Mouse (Mus musculus) MEL (cell line): ENCODE data around the gene Tmem30b. TPM values are rescaled to one million over a fixed set of nuclear protein-coding genes. Genes with fewer than 3 reads are reported as not detected.

Experiments used
- DNase-seq: peaks from one replicate; pipeline ENCODE4 v3.0.0; 2011; ENCODE audit warnings: low read depth, low spot score
- H3K27ac ChIP-seq: 2 replicates; pipeline ENCODE4 v1.5.1; 2012; ENCODE audit warnings: low read depth, mild to moderate bottlenecking, control low read depth, low read length, moderate library complexity; ENCODE audit not compliant: control insufficient read depth
- H3K27me3 ChIP-seq, 2 experiments: fragments of 150-350 bp in 1 of 2; sonication (generic) in 1 of 2; 2 replicates each; pipeline ENCODE4 v1.6.1; 2012; ENCODE audit warnings: low read length in 2 of 2, mild to moderate bottlenecking in 2 of 2, improper control_type of control experiment in 1 of 2, moderate library complexity in 1 of 2; ENCODE audit not compliant: insufficient read depth in 2 of 2, control insufficient read depth in 1 of 2
- H3K36me3 ChIP-seq, 2 experiments: 2 replicates each; pipeline ENCODE4 v1.6.1; 2012 to 2014; ENCODE audit warnings: low read length in 2 of 2, improper control_type of control experiment in 1 of 2, inconsistent platforms in 1 of 2, mild to moderate bottlenecking in 1 of 2; ENCODE audit not compliant: insufficient read depth in 2 of 2, control insufficient read depth in 1 of 2
- H3K4me1 ChIP-seq, 2 experiments: fragments of 150-350 bp in 1 of 2; sonication (generic) in 1 of 2; 2 replicates each; pipeline ENCODE4 v1.6.1; 2012; ENCODE audit warnings: low read length in 2 of 2, improper control_type of control experiment in 1 of 2, mild to moderate bottlenecking in 1 of 2; ENCODE audit not compliant: insufficient read depth in 2 of 2, control insufficient read depth in 1 of 2
- H3K4me3 ChIP-seq, 2 experiments: fragments of 150-350 bp in 1 of 2; sonication (generic) in 1 of 2; 2 replicates each; pipeline ENCODE4 v1.5.1; 2012; ENCODE audit warnings: low read depth in 2 of 2, low read length in 2 of 2, mild to moderate bottlenecking in 2 of 2, moderate library complexity in 2 of 2, control low read depth in 1 of 2, improper control_type of control experiment in 1 of 2; ENCODE audit not compliant: control insufficient read depth in 1 of 2, insufficient read depth in 1 of 2
- H3K79me2 ChIP-seq: 2 replicates; pipeline ENCODE4 v1.6.1; 2012; ENCODE audit warnings: mild to moderate bottlenecking, low read length, moderate library complexity; ENCODE audit not compliant: control insufficient read depth, poor library complexity, insufficient read depth
- H3K9ac ChIP-seq: 2 replicates; pipeline ENCODE4 v1.6.1; 2012; ENCODE audit warnings: low read depth, mild to moderate bottlenecking, control low read depth, low read length, moderate library complexity; ENCODE audit not compliant: control insufficient read depth, poor library complexity, severe bottlenecking
- H3K9me3 ChIP-seq: fragments of 150-350 bp; sonication (generic); replicated peaks from 2 replicates; pipeline ENCODE4 v1.6.1; 2012; ENCODE audit warnings: mild to moderate bottlenecking, low read length, improper control_type of control experiment, moderate library complexity; ENCODE audit not compliant: insufficient read depth
- BHLHE40 ChIP-seq: IDR thresholded peaks from 2 replicates; pipeline ENCODE4 v1.6.1; 2012; ENCODE audit warnings: low read depth, mild to moderate bottlenecking, inconsistent platforms, low read length, improper control_type of control experiment, borderline replicate concordance
- CHD1 ChIP-seq: IDR thresholded peaks from 2 replicates; pipeline ENCODE4 v1.6.1; 2012; ENCODE audit warnings: low read depth, mild to moderate bottlenecking, inconsistent platforms, low read length, improper control_type of control experiment
- CTCF ChIP-seq, 3 experiments: IDR thresholded peaks in 2 of 3; conservative IDR thresholded peaks in 1 of 3; 2 replicates each; pipeline ENCODE4 v1.5.1; 2011 to 2012; ENCODE audit warnings: low read length in 3 of 3, low read depth in 2 of 3, mild to moderate bottlenecking in 2 of 3, improper control_type of control experiment in 1 of 3, inconsistent platforms in 1 of 3, mixed read lengths in 1 of 3, moderate library complexity in 1 of 3; ENCODE audit not compliant: control insufficient read depth in 1 of 3, insufficient read depth in 1 of 3, poor library complexity in 1 of 3, severe bottlenecking in 1 of 3
- E2F4 ChIP-seq: IDR thresholded peaks from 2 replicates; pipeline ENCODE4 v1.6.1; 2011; ENCODE audit warnings: low read depth, low read length, improper control_type of control experiment, borderline replicate concordance
- ETS1 ChIP-seq: IDR thresholded peaks from 2 replicates; pipeline ENCODE4 v1.6.1; 2012; ENCODE audit warnings: low read depth, mild to moderate bottlenecking, inconsistent platforms, low read length, improper control_type of control experiment, moderate library complexity
- GABPA ChIP-seq: IDR thresholded peaks from 2 replicates; pipeline ENCODE4 v1.6.1; 2012; ENCODE audit warnings: low read depth, mild to moderate bottlenecking, inconsistent platforms, low read length, improper control_type of control experiment, moderate library complexity
- GATA1 ChIP-seq: IDR thresholded peaks from 2 replicates; pipeline ENCODE4 v1.6.1; 2011; ENCODE audit warnings: low read depth, low read length, improper control_type of control experiment
- JUND ChIP-seq: IDR thresholded peaks from 2 replicates; pipeline ENCODE4 v1.6.1; 2011; ENCODE audit warnings: low read depth, mild to moderate bottlenecking, improper control_type of control experiment, low read length
- KAT2A ChIP-seq: conservative IDR thresholded peaks from 2 replicates; pipeline ENCODE4 v1.6.1; 2012; ENCODE audit warnings: low read depth, low read length, improper control_type of control experiment, inconsistent platforms
- MAZ ChIP-seq: IDR thresholded peaks from 2 replicates; pipeline ENCODE4 v1.6.1; 2012; ENCODE audit warnings: low read depth, mild to moderate bottlenecking, inconsistent platforms, low read length, improper control_type of control experiment
- MEF2A ChIP-seq: IDR thresholded peaks from 2 replicates; pipeline ENCODE4 v1.6.1; 2014; ENCODE audit warnings: low read depth, mild to moderate bottlenecking, inconsistent platforms, low read length, improper control_type of control experiment; ENCODE audit not compliant: poor library complexity, insufficient replicate concordance, severe bottlenecking; ENCODE audit errors: extremely low read depth
- MXI1 ChIP-seq: IDR thresholded peaks from 2 replicates; pipeline ENCODE4 v1.6.1; 2011; ENCODE audit warnings: mild to moderate bottlenecking, low read depth, low read length, improper control_type of control experiment
- MYB ChIP-seq: IDR thresholded peaks from 2 replicates; pipeline ENCODE4 v1.6.1; 2011; ENCODE audit warnings: mild to moderate bottlenecking, low read depth, low read length, improper control_type of control experiment
- MYC ChIP-seq: IDR thresholded peaks from 2 replicates; pipeline ENCODE4 v1.6.1; 2011; ENCODE audit warnings: low read depth, mild to moderate bottlenecking, low read length, improper control_type of control experiment, moderate library complexity
- NELFE ChIP-seq: IDR thresholded peaks from 2 replicates; pipeline ENCODE4 v1.6.1; 2011; ENCODE audit warnings: low read depth, low read length, improper control_type of control experiment
- NRF1 ChIP-seq: IDR thresholded peaks from 2 replicates; pipeline ENCODE4 v1.6.1; 2014; ENCODE audit warnings: low read depth, mild to moderate bottlenecking, inconsistent platforms, low read length, improper control_type of control experiment, moderate library complexity; ENCODE audit not compliant: poor library complexity, insufficient read depth, severe bottlenecking
- POLR2A ChIP-seq, 2 experiments: IDR thresholded peaks; 2 replicates each; pipeline ENCODE4 v1.6.1; 2011 to 2012; ENCODE audit warnings: low read length in 2 of 2, mild to moderate bottlenecking in 2 of 2, control low read depth in 1 of 2, improper control_type of control experiment in 1 of 2, low read depth in 1 of 2, moderate library complexity in 1 of 2; ENCODE audit not compliant: control insufficient read depth in 1 of 2, insufficient read depth in 1 of 2, poor library complexity in 1 of 2
- POLR2AphosphoS2 ChIP-seq: IDR thresholded peaks from 2 replicates; pipeline ENCODE4 v1.6.1; 2011; ENCODE audit warnings: low read length, improper control_type of control experiment
- POLR2AphosphoS5 ChIP-seq: IDR thresholded peaks from 2 replicates; pipeline ENCODE4 v1.6.1; 2012; ENCODE audit warnings: low read depth, borderline replicate concordance, mild to moderate bottlenecking, inconsistent platforms, low read length, moderate library complexity, mixed read lengths
- RAD21 ChIP-seq: IDR thresholded peaks from 2 replicates; pipeline ENCODE4 v1.6.1; 2011; ENCODE audit warnings: mild to moderate bottlenecking, low read depth, low read length, improper control_type of control experiment
- SIN3A ChIP-seq: IDR thresholded peaks from 2 replicates; pipeline ENCODE4 v1.6.1; 2012; ENCODE audit warnings: low read length, improper control_type of control experiment, inconsistent platforms
- SMC3 ChIP-seq: IDR thresholded peaks from 2 replicates; pipeline ENCODE4 v1.6.1; 2011; ENCODE audit warnings: low read depth, low read length, improper control_type of control experiment
- TAL1 ChIP-seq: IDR thresholded peaks from 2 replicates; pipeline ENCODE4 v1.6.1; 2012; ENCODE audit warnings: mild to moderate bottlenecking, inconsistent platforms, low read length, moderate library complexity, mixed read lengths
- TBP ChIP-seq: IDR thresholded peaks from 2 replicates; pipeline ENCODE4 v1.8.0; 2011; ENCODE audit warnings: low read depth, low read length, improper control_type of control experiment
- TCF12 ChIP-seq: IDR thresholded peaks from 2 replicates; pipeline ENCODE4 v1.6.1; 2014; ENCODE audit warnings: low read depth, mild to moderate bottlenecking, inconsistent platforms, low read length, improper control_type of control experiment, moderate library complexity
- UBTF ChIP-seq: IDR thresholded peaks from 2 replicates; pipeline ENCODE4 v1.6.1; 2012; ENCODE audit warnings: low read depth, mild to moderate bottlenecking, inconsistent platforms, low read length, improper control_type of control experiment, moderate library complexity, borderline replicate concordance; ENCODE audit not compliant: insufficient read depth
- USF1 ChIP-seq: IDR thresholded peaks from 2 replicates; pipeline ENCODE4 v1.6.1; 2014; ENCODE audit warnings: low read depth, mild to moderate bottlenecking, inconsistent platforms, low read length, improper control_type of control experiment, moderate library complexity
- USF2 ChIP-seq, 2 experiments: IDR thresholded peaks; 2 replicates each; pipeline ENCODE4 v1.6.1; 2011 to 2012; ENCODE audit warnings: improper control_type of control experiment in 2 of 2, low read length in 2 of 2, borderline replicate concordance in 1 of 2, inconsistent platforms in 1 of 2, low read depth in 1 of 2, mild to moderate bottlenecking in 1 of 2; ENCODE audit not compliant: insufficient read depth in 1 of 2
- ZC3H11A ChIP-seq: IDR thresholded peaks from 2 replicates; pipeline ENCODE4 v1.6.1; 2012; ENCODE audit warnings: low read depth, mild to moderate bottlenecking, inconsistent platforms, low read length, improper control_type of control experiment
- ZKSCAN1 ChIP-seq: IDR thresholded peaks from 2 replicates; pipeline ENCODE4 v1.6.1; 2012; ENCODE audit warnings: low read depth, mild to moderate bottlenecking, inconsistent platforms, low read length, improper control_type of control experiment, moderate library complexity
- ZNF384 ChIP-seq: IDR thresholded peaks from 2 replicates; pipeline ENCODE4 v1.6.1; 2012; ENCODE audit warnings: low read depth, mild to moderate bottlenecking, inconsistent platforms, low read length, improper control_type of control experiment
- polyA plus RNA-seq, 2 experiments: library from polyadenylated mRNA; stranded (reverse) in 1 of 2; unstranded in 1 of 2; fragments of >175 nt in 1 of 2; fragments of >200 nt in 1 of 2; gene quantifications; 2 replicates each; pipeline versions ENCODE4 v1.2.1 to v1.2.4; 2012; ENCODE audit warnings: low replicate concordance in 2 of 2, low read depth in 1 of 2; ENCODE audit not compliant: insufficient read length in 2 of 2, insufficient read depth in 1 of 2, missing spikeins in 1 of 2
- total RNA-seq: library from RNA; depleted of rRNA; stranded (reverse); fragments of 300-350 nt; gene quantifications from 2 replicates; pipeline ENCODE4 v1.2.3, GENCODE M21; 2012

Gene Tmem30b
- total and polyA plus RNA-seq, 3 experiments = not detected

DNA sequence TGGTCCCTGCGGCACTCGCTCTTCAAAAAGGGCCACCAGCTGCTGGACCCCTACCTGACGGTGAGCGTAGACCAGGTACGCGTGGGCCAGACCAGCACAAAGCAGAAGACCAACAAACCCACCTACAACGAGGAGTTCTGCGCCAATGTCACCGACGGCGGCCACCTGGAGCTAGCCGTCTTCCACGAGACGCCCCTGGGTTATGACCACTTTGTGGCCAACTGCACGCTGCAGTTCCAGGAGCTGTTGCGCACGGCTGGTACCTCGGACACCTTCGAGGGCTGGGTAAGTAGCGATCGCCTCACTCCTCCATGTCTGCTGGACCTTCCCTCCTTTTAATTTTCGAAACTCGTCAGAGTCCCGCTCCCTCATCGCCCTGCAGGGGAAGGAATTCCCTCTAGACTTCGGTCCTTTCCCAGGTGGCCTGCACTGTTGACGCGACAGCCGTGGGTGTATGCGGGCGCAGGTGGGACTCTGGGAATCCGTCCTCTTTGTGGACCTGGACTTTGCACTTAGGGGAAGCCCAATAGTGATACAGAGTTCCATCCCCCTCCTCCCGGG lies 39.1 kb upstream of the Tmem30b start:
- Histone ChIP-seq H3K27me3 (no peaks in the 10 kb centered on the region), H3K4me3 (no peak overlapping the region), H3K36me3 (no peaks in the 10 kb centered on the region), H3K27ac (no peak overlapping the region), H3K4me1 (no peaks in the 10 kb centered on the region), H3K9ac (no peak overlapping the region), H3K79me2 (no peaks in the 10 kb centered on the region), H3K9me3 (no peaks in the 10 kb centered on the region)
- DNase-seq = no peak
- TF ChIP-seq MEF2A (no peak), E2F4 (no peak), MAZ (no peak), POLR2AphosphoS2 (no peak), NELFE (no peak), RAD21 (no peak), TBP (no peak), SIN3A (no peak), POLR2A (IDR thresholded peaks at IDR 0.05; ENCODE audit: control insufficient read depth in 1 of 2, insufficient read depth in 1 of 2, low read depth in 1 of 2, low read length in 2 of 2, poor library complexity in 1 of 2) (no peak), JUND (no peak), ZC3H11A (no peak), GABPA (no peak), MXI1 (no peak), NRF1 (no peak), CHD1 (no peak), ETS1 (no peak), MYB (no peak), POLR2AphosphoS5 (no peak)

DNA sequence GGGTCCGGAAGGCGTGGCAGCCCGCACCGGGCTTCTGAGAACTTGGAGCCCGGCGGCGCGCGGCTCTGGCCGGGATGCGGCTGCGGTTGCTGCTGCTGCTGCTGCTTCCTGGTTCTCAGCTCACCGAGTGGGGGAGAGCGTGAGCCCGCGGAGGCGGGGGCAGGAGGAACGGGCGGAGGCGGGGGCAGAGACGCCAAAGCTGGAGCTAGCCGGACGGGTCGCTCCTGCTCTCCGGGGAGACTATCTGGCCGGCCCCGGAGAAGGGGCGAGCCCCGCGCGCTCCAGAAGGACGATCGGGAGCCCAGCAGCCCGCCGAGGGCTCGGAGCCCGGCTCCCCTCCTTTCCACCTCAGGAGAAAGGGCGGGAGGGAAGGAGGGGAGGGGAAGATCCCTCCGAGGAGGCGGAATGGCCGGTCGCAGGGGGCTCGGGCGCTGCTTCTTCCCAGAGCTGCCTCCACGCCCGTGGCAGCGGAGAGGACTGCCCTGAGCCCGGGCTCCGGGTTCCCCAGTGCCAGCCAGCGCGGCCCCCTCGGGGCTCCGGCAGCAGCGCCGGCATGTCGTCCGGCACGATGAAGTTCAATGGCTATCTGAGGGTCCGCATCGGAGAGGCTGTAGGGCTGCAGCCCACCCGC lies 38.5 kb upstream of the Tmem30b start, which contains the start of gene Prkch:
Prkch (plus strand) TSS at position 187 of the 631 bp plus-strand sequence.
- Histone ChIP-seq H3K79me2 (no peaks in the 10 kb centered on the region), H3K4me1 (no peaks in the 10 kb centered on the region), H3K9me3 (no peaks in the 10 kb centered on the region), H3K9ac (no peak within 1 kb of the TSS), H3K4me3 (no peak within 1 kb of the TSS), H3K36me3 (no peaks in the 10 kb centered on the region), H3K27ac (no peak within 1 kb of the TSS), H3K27me3 (no peaks in the 10 kb centered on the region)
- DNase-seq = no peak
- TF ChIP-seq MAZ (no peak), MYC (no peak), NELFE (no peak), NRF1 (no peak), ZNF384 (no peak), UBTF (no peak), KAT2A (no peak), GATA1 (no peak), POLR2AphosphoS5 (no peak), SMC3 (no peak), ZKSCAN1 (no peak), BHLHE40 (no peak), TCF12 (no peak), TAL1 (no peak), USF1 (no peak), POLR2AphosphoS2 (no peak), USF2 (IDR thresholded peaks at IDR 0.05; ENCODE audit: borderline replicate concordance in 1 of 2, insufficient read depth in 1 of 2, low read depth in 1 of 2, low read length in 2 of 2) (no peak), CTCF (IDR thresholded peaks at IDR 0.05 in 2 of 3, conservative IDR thresholded peaks at IDR 0.05 in 1 of 3; ENCODE audit: control insufficient read depth in 1 of 3, insufficient read depth in 1 of 3, low read depth in 2 of 3, low read length in 3 of 3, poor library complexity in 1 of 3, severe bottlenecking in 1 of 3) (no peak)
